Mouse (Mus musculus): ENCODE data around the gene Dda1.
A peak's percentile ranks its signal among the peaks of the same experiment; 100 is the strongest.

Gene Dda1

GRCm38 (mm10) chr8:71468001-71468400, 998 bp upstream of the Dda1 start:
- DNase-seq (ENCODE audit: extremely low read depth, low read depth, low spot score), result no peak

GRCm38 (mm10) chr8:71469411-71469810, 412 bp downstream of the Dda1 start:
- no peak for DNase-seq (ENCODE audit: extremely low read depth, low read depth, low spot score)

- DNase-seq (ENCODE audit: extremely low read depth, low read depth, low spot score), result no peak
These were observed 1.3 kb downstream of the Dda1 start for GRCm38 (mm10) chr8:71470146-71470912.

- no peak for DNase-seq (ENCODE audit: extremely low read depth, low read depth, low spot score)
These were observed 1.9 kb downstream of the Dda1 start for GRCm38 (mm10) chr8:71470913-71471255.

- no peak for DNase-seq (ENCODE audit: extremely low read depth, low read depth, low spot score)
These were observed 2.9 kb downstream of the Dda1 start for GRCm38 (mm10) chr8:71471861-71472260.

- no peak for DNase-seq (ENCODE audit: extremely low read depth, low read depth, low spot score)
These were observed 3.8 kb downstream of the Dda1 start for GRCm38 (mm10) chr8:71472601-71473386.

GRCm38 (mm10) chr8:71474344-71474743, 5.3 kb downstream of the Dda1 start:
- no peak for DNase-seq (ENCODE audit: extremely low read depth, low read depth, low spot score)

- no peak for DNase-seq (ENCODE audit: extremely low read depth, low read depth, low spot score)
These were observed 6.0 kb downstream of the Dda1 start for GRCm38 (mm10) chr8:71474785-71475701.

- DNase-seq (ENCODE audit: extremely low read depth, low read depth, low spot score), result no peak
These were observed 6.7 kb downstream of the Dda1 start for GRCm38 (mm10) chr8:71475702-71476075.

- DNase-seq (ENCODE audit: extremely low read depth, low read depth, low spot score), result no peak
These were observed 7.3 kb downstream of the Dda1 start for GRCm38 (mm10) chr8:71476099-71476940.

GRCm38 (mm10) chr8:71477196-71477845, 8.3 kb downstream of the Dda1 start:
- no peak for DNase-seq (ENCODE audit: extremely low read depth, low read depth, low spot score)

GRCm38 (mm10) chr8:71478943-71479342, 9.9 kb downstream of the Dda1 start:
- DNase-seq (ENCODE audit: extremely low read depth, low read depth, low spot score), result no peak

GRCm38 (mm10) chr8:71483932-71484331, 14.9 kb downstream of the Dda1 start:
- no peak for DNase-seq (ENCODE audit: extremely low read depth, low read depth, low spot score)

- DNase-seq (ENCODE audit: extremely low read depth, low read depth, low spot score), result no peak
These were observed 15.7 kb downstream of the Dda1 start for GRCm38 (mm10) chr8:71484736-71485135.

- no peak for DNase-seq (ENCODE audit: extremely low read depth, low read depth, low spot score)
These were observed 16.4 kb downstream of the Dda1 start, which contains the start of gene Ano8 for GRCm38 (mm10) chr8:71485142-71486135. Gene Ano8, minus strand, starts transcription at chr8:71485963.

- no peak for DNase-seq (ENCODE audit: extremely low read depth, low read depth, low spot score)
These were observed 17.1 kb downstream of the Dda1 start for GRCm38 (mm10) chr8:71486136-71486529.

GRCm38 (mm10) chr8:71487691-71488445, 18.9 kb downstream of the Dda1 start, which contains the start of gene Gtpbp3:
Gene Gtpbp3, plus strand, starts transcription at chr8:71488103.
- no peak for DNase-seq (ENCODE audit: extremely low read depth, low read depth, low spot score)

GRCm38 (mm10) chr8:71488454-71488853, 19.5 kb downstream of the Dda1 start:
- DNase-seq (ENCODE audit: extremely low read depth, low read depth, low spot score), result peak; percentile 93
